Mouse (Mus musculus) myocyte (in vitro differentiated cells): ENCODE results near the gene Rmnd1.

ENCODE experiments used
- E2F4 ChIP-seq: IDR thresholded peaks from one replicate; pipeline ENCODE4 v1.6.1; 2011; ENCODE audit warnings: mild to moderate bottlenecking, control low read depth, moderate library complexity; ENCODE audit not compliant: insufficient read depth
- MAX ChIP-seq: IDR thresholded peaks from one replicate; pipeline ENCODE4 v1.6.1; 2011; ENCODE audit warnings: low read depth, mild to moderate bottlenecking, control low read depth
- MYOG ChIP-seq, 3 experiments: IDR thresholded peaks; one replicate each; pipeline ENCODE4 v1.6.1; 2011; ENCODE audit warnings: control low read depth in 2 of 3, low read depth in 2 of 3, mild to moderate bottlenecking in 2 of 3; ENCODE audit not compliant: insufficient read length in 2 of 3, control insufficient read depth in 1 of 3, insufficient read depth in 1 of 3
- POLR2A ChIP-seq: IDR thresholded peaks from one replicate; pipeline ENCODE4 v1.6.1; 2011; ENCODE audit warnings: low read depth, mild to moderate bottlenecking, control low read depth, moderate library complexity; ENCODE audit not compliant: insufficient read length
- POLR2AphosphoS2 ChIP-seq: IDR thresholded peaks from one replicate; pipeline ENCODE4 v1.6.1; 2011; ENCODE audit warnings: low read depth, control low read depth; ENCODE audit not compliant: insufficient read length
- TCF12 ChIP-seq: IDR thresholded peaks from one replicate; pipeline ENCODE4 v1.6.1; 2011; ENCODE audit warnings: mild to moderate bottlenecking, control low read depth; ENCODE audit not compliant: poor library complexity, insufficient read depth, severe bottlenecking
- USF1 ChIP-seq: IDR thresholded peaks from one replicate; pipeline ENCODE4 v1.6.1; 2011; ENCODE audit warnings: low read depth, mild to moderate bottlenecking, control low read depth, moderate library complexity

- TF ChIP-seq POLR2A = no peak
- no peak for TF ChIP-seq POLR2AphosphoS2
- TF ChIP-seq USF1 = no peak
- no peak for TF ChIP-seq MAX
- no peak for TF ChIP-seq E2F4
- TF ChIP-seq MYOG (IDR thresholded peaks at IDR 0.05; ENCODE audit: control insufficient read depth in 1 of 3, insufficient read depth in 1 of 3, insufficient read length in 2 of 3, low read depth in 2 of 3) = no peak
- no peak for TF ChIP-seq TCF12
Measured at GRCm38 (mm10) chr10:4354371-4355260, 77.6 kb downstream of the Rmnd1 start.
